ENCODE assay signal across 13 mouse cellular contexts in genomic region chr1:182149966-182150365, GRCm38 (mm10). TPM values are rescaled to one million over a fixed set of nuclear protein-coding genes. Genes with fewer than 3 reads are reported as not detected.
A peak's percentile ranks its signal among the peaks of the same experiment; 100 is the strongest.
DNase-seq lines count a peak whose midpoint lies in the region; ATAC-seq and TF ChIP-seq lines count a peak whose summit lies in the region.
"Had no signal": no experiment of that assay in that cellular context is flagged by ENCODE, and none has a peak within 500 bp of the region (broad histone marks: within the 10 kb centered on the region; RNA-seq: fewer than 3 reads in every experiment).

No protein-coding gene starts in this region.

- no peak for TF ChIP-seq POLR2A in kidney, adult 2 months (IDR thresholded peaks at IDR 0.05; ENCODE audit: low read depth, low read length)

- no peaks in the 10 kb centered on the region for H3K4me1 ChIP-seq in kidney, adult 2 months (ENCODE audit: control insufficient read depth, insufficient read depth, low read length)

- peak; percentile 24 for DNase-seq in kidney, adult 2 months
- DNase-seq in kidney, adult 11 months = no peak
- DNase-seq in CD4-positive, CD25-positive, alpha-beta regulatory T cell, adult 2 months (ENCODE audit: low read depth, low spot score) = peak; percentile 77
- DNase-seq in left cerebral cortex, adult 11 months (ENCODE audit: low spot score) = no peak
- DNase-seq in cerebellum, adult 18-20 months = no peak
- DNase-seq in neural tube, embryonic 10.5 days (ENCODE audit: extremely low spot score, low spot score) = no peak
- DNase-seq: adrenal gland, adult 8-10 months had no signal

- H3K27ac ChIP-seq in kidney, adult 2 months (ENCODE audit: insufficient read depth, low read depth, low read length) = no peak overlapping the region

- peak; percentile 46 for ATAC-seq in activated CD4-positive, CD25-positive, alpha-beta regulatory T cell, adult 4 months
- peak; percentile 73; the same call in 1 of the 2 replicates for ATAC-seq in megakaryocyte-erythroid progenitor cell, adult 5-6 weeks (replicated peaks; ENCODE audit: low FRiP score, low TSS enrichment, poor library complexity, severe bottlenecking)

- no peak overlapping the region for H3K4me3 ChIP-seq in kidney, adult 2 months (ENCODE audit: insufficient read depth, low read depth, low read length)
- H3K4me3 ChIP-seq: erythroblast, embryonic 14.5 days had no signal

- H3K36me3 ChIP-seq in kidney, adult 2 months (ENCODE audit: control insufficient read depth, insufficient read depth, low read length) = no peaks in the 10 kb centered on the region

- no peaks in the 10 kb centered on the region for H3K27me3 ChIP-seq in kidney, adult 2 months (replicated peaks; ENCODE audit: control insufficient read depth, insufficient read depth, low read length)

- WGBS in kidney, adult 2 months = 93% methylated on average over 2 of the region's 2 CpGs

- peak; percentile 56 for TF ChIP-seq CTCF in kidney, adult 2 months (conservative IDR thresholded peaks at IDR 0.05; ENCODE audit: insufficient read depth, insufficient read length, low read depth, low read length)

RNA-seq across cellular contexts. Expression of gene Vmn1r1, which starts 14.3 kb away (rescaled TPM):
- polyA plus RNA-seq in kidney, adult 2 months (2012; rRNA removed) = not detected in 2 replicates
- polyA plus RNA-seq in activated CD4-positive, CD25-positive, alpha-beta regulatory T cell, adult 4 months (2017; shearing (Covaris generic)) = not detected
- total RNA-seq in megakaryocyte-erythroid progenitor cell, adult 5-6 weeks (2014; fragmentation: Nextera tagmentation) = not detected in 2 replicates
- total RNA-seq in megakaryocyte-erythroid progenitor cell, adult 5-6 weeks (2017) = not detected in 2 replicates
- total RNA-seq: adrenal gland, adult 8-10 months had no signal
- polyA plus RNA-seq: erythroblast, embryonic 14.5 days; intestine, embryonic 14.5 days; liver, embryonic 16.5 days; testis, adult 2 months had no signal

RNA-seq across cellular contexts. Expression of gene Srp9, which starts 25.4 kb away (rescaled TPM):
- 44.0 and 52.8 TPM in 2 replicates for polyA plus RNA-seq in kidney, adult 2 months (2012; rRNA removed)
- polyA plus RNA-seq in activated CD4-positive, CD25-positive, alpha-beta regulatory T cell, adult 4 months (2017; shearing (Covaris generic)) = 100 to 1,000 TPM; 147 to 184 TPM
- total RNA-seq in megakaryocyte-erythroid progenitor cell, adult 5-6 weeks (2014; fragmentation: Nextera tagmentation) = 115 and 118 TPM in 2 replicates
- total RNA-seq in megakaryocyte-erythroid progenitor cell, adult 5-6 weeks (2017) = 67.8 and 111 TPM in 2 replicates

Comparison
In these comparisons a context has a peak if more than half of its experiments do, and no peak if none do; other contexts are left out.
1. DNase-seq: peak in kidney, adult 2 months (single experiment) and CD4-positive, CD25-positive, alpha-beta regulatory T cell, adult 2 months (single experiment); none in kidney, adult 11 months (single experiment), left cerebral cortex, adult 11 months (single experiment), cerebellum, adult 18-20 months (0 of 2) and neural tube, embryonic 10.5 days (single experiment).